Mouse (Mus musculus) liver, embryonic 11.5 days (tissue): ENCODE measurements around the gene B3gntl1. TPM values are rescaled to one million over a fixed set of nuclear protein-coding genes. Genes with fewer than 3 reads are reported as not detected.

ENCODE experiments used
- ATAC-seq: fragments of 200-750 bp; cut with Nextera tagmentation; replicated peaks from 2 replicates; pipeline ENCODE4 v1.8.0; 2017; ENCODE audit warnings: moderate number of reproducible peaks, mild to moderate bottlenecking, moderate TSS enrichment, moderate library complexity; ENCODE audit not compliant: low FRiP score
- DNase-seq: peaks from one replicate; pipeline ENCODE4 v3.0.0-alpha.2; 2017; ENCODE audit warnings: low spot score
- H3K27ac ChIP-seq: fragments of 300-500 bp; sonication (generic); 2 replicates; pipeline ENCODE4 v1.5.1; 2014; ENCODE audit warnings: mild to moderate bottlenecking, low read depth, low read length, control low read depth
- H3K27me3 ChIP-seq: fragments of 300-500 bp; sonication (generic); replicated peaks from 2 replicates; pipeline ENCODE4 v1.6.1; 2014; ENCODE audit warnings: low read length, mixed read lengths; ENCODE audit not compliant: control insufficient read depth, insufficient read depth
- H3K36me3 ChIP-seq: fragments of 300-500 bp; sonication (generic); 2 replicates; pipeline ENCODE4 v1.6.1; 2014; ENCODE audit warnings: mild to moderate bottlenecking, low read length, moderate library complexity, mixed read lengths; ENCODE audit not compliant: control insufficient read depth, insufficient read depth
- H3K4me1 ChIP-seq: fragments of 300-500 bp; sonication (generic); replicated peaks from 2 replicates; pipeline ENCODE4 v1.6.1; 2014; ENCODE audit warnings: low read length, mixed read lengths; ENCODE audit not compliant: control insufficient read depth, insufficient read depth
- H3K4me2 ChIP-seq: fragments of 300-500 bp; sonication (generic); 2 replicates; pipeline ENCODE4 v1.6.1; 2014; ENCODE audit warnings: mild to moderate bottlenecking, control low read depth, moderate library complexity
- H3K4me3 ChIP-seq: fragments of 300-500 bp; sonication (generic); 2 replicates; pipeline ENCODE4 v1.5.1; 2014; ENCODE audit warnings: low read depth, low read length, control low read depth
- H3K9ac ChIP-seq: fragments of 300-500 bp; sonication (generic); 2 replicates; pipeline ENCODE4 v1.6.1; 2014; ENCODE audit warnings: low read depth, low read length, control low read depth
- H3K9me3 ChIP-seq: fragments of 300-500 bp; sonication (generic); 2 replicates; pipeline ENCODE4 v1.6.1; 2016; ENCODE audit warnings: low read length, inconsistent platforms, mixed read lengths; ENCODE audit not compliant: control insufficient read depth
- WGBS: fragments of 180-500 bp; shearing (Covaris S2); extraction: QIAGEN DNeasy Blood & Tissue Kit; methylation state at CpG from one replicate; pipeline ENCODE4 v1.1.7; 2014; 5-methylcytosine and 5-hydroxymethylcytosine counted together
- polyA plus RNA-seq: library from polyadenylated mRNA; unstranded; fragments of >200 nt; fragmentation: Nextera tagmentation; extraction: Ambion mirVana; gene quantifications from 2 replicates; pipeline ENCODE4 v1.2.1, GENCODE M21; 2014

The B3gntl1 gene
- polyA plus RNA-seq, 1 experiment from 2014 or later = 5.9 TPM

GRCm38 (mm10) chr11:121627521-121627920 is 45.4 kb downstream of the B3gntl1 start:
- no peak overlapping the region for H3K4me3 ChIP-seq
- H3K27ac ChIP-seq = no peak overlapping the region
- DNase-seq (no peak), ATAC-seq (no peak)
- no peaks in the 10 kb centered on the region for H3K9me3 ChIP-seq
- H3K27me3 ChIP-seq = no peaks in the 10 kb centered on the region
- H3K4me1 ChIP-seq = no peaks in the 10 kb centered on the region
- WGBS = 83% methylated on average over 5 of the region's 5 CpGs
- H3K4me2 ChIP-seq = no peak overlapping the region
- no peaks in the 10 kb centered on the region for H3K36me3 ChIP-seq
- no peak overlapping the region for H3K9ac ChIP-seq

- peaks cover 4% of the 10 kb centered on the region; the same call in 1 of the 2 replicates for H3K36me3 ChIP-seq
- H3K27me3 ChIP-seq = no peaks in the 10 kb centered on the region
- H3K4me1 ChIP-seq = no peaks in the 10 kb centered on the region
- DNase-seq (no peak), ATAC-seq (no peak)
- H3K4me2 ChIP-seq = no peak overlapping the region
- no peak overlapping the region for H3K9ac ChIP-seq
- WGBS = 84% methylated on average over 4 of the region's 4 CpGs
- H3K27ac ChIP-seq = no peak overlapping the region
- no peaks in the 10 kb centered on the region for H3K9me3 ChIP-seq
- no peak overlapping the region for H3K4me3 ChIP-seq
These were observed 47.9 kb downstream of the B3gntl1 start for GRCm38 (mm10) chr11:121625007-121625406.

GRCm38 (mm10) chr11:121617371-121617770 is 55.6 kb downstream of the B3gntl1 start:
- Histone ChIP-seq H3K4me3 (no peak overlapping the region), H3K36me3 (peaks cover 19% of the 10 kb centered on the region), H3K4me1 (no peaks in the 10 kb centered on the region), H3K9ac (no peak overlapping the region), H3K27ac (no peak overlapping the region), H3K4me2 (no peak overlapping the region), H3K27me3 (no peaks in the 10 kb centered on the region), H3K9me3 (peaks cover 2% of the 10 kb centered on the region; the same call in 1 of the 2 replicates)
- DNase-seq (no peak), ATAC-seq (no peak)
- 82% methylated on average over 1 of the region's 1 CpGs for WGBS

- Histone ChIP-seq H3K9me3 (peaks cover 2% of the 10 kb centered on the region; the same call in 1 of the 2 replicates), H3K9ac (no peak overlapping the region), H3K36me3 (peaks cover 16% of the 10 kb centered on the region), H3K4me2 (no peak overlapping the region), H3K4me1 (no peaks in the 10 kb centered on the region), H3K4me3 (no peak overlapping the region), H3K27ac (0 out of 2 replicates have a peak overlapping the region, but pooled peaks have one; percentile 41), H3K27me3 (no peaks in the 10 kb centered on the region)
- no peak for DNase-seq
- ATAC-seq = no peak
These were observed 56.5 kb downstream of the B3gntl1 start for GRCm38 (mm10) chr11:121616501-121616900.

GRCm38 (mm10) chr11:121615961-121616485 is 56.9 kb downstream of the B3gntl1 start:
- H3K4me3 ChIP-seq = no peak overlapping the region
- H3K27me3 ChIP-seq = no peaks in the 10 kb centered on the region
- no peaks in the 10 kb centered on the region for H3K4me1 ChIP-seq
- DNase-seq (no peak), ATAC-seq (no peak)
- 71% methylated on average over 3 of the region's 3 CpGs for WGBS
- H3K9ac ChIP-seq = no peak overlapping the region
- peaks cover 2% of the 10 kb centered on the region; the same call in 1 of the 2 replicates for H3K9me3 ChIP-seq
- no peak overlapping the region for H3K4me2 ChIP-seq
- no peak overlapping the region for H3K27ac ChIP-seq
- H3K36me3 ChIP-seq = peaks cover 16% of the 10 kb centered on the region

- Histone ChIP-seq H3K36me3 (peaks cover 24% of the 10 kb centered on the region), H3K27me3 (no peaks in the 10 kb centered on the region), H3K4me1 (no peaks in the 10 kb centered on the region), H3K4me3 (no peak overlapping the region), H3K27ac (no peak overlapping the region), H3K9me3 (peaks cover 2% of the 10 kb centered on the region; the same call in 1 of the 2 replicates), H3K4me2 (no peak overlapping the region), H3K9ac (no peak overlapping the region)
- ATAC-seq (no peak), DNase-seq (no peak)
These were observed 62.0 kb downstream of the B3gntl1 start for GRCm38 (mm10) chr11:121610976-121611375.

DNA sequence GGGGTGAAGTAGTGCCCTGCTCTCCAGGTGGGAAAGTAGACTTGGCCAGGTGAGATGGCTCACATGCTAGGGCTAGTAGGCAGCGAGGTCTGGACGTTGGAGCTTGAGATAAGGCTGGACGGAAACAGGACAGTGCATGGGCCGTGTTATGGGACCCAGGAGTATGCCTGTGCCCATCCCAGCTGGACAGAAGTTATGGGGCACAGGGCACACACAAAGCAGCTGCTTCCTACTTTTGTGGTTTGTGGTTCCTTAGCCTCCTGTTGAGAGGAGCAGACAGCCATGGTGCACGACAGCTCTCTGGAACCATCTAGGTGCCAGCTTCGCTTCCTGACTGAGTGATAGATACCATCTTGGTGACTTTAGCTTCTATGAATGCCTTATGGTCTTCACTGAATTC is 67.3 kb downstream of the B3gntl1 start:
- Histone ChIP-seq H3K4me2 (no peak overlapping the region), H3K27me3 (no peaks in the 10 kb centered on the region), H3K4me3 (no peak overlapping the region), H3K27ac (no peak overlapping the region), H3K36me3 (peaks cover 13% of the 10 kb centered on the region), H3K9ac (no peak overlapping the region), H3K4me1 (no peaks in the 10 kb centered on the region), H3K9me3 (no peaks in the 10 kb centered on the region)
- 79% methylated on average over 6 of the region's 6 CpGs for WGBS
- DNase-seq (no peak), ATAC-seq (no peak)

- WGBS = 85% methylated on average over 3 of the region's 3 CpGs
- H3K4me1 ChIP-seq = no peaks in the 10 kb centered on the region
- no peak for DNase-seq
These were observed 71.5 kb downstream of the B3gntl1 start for GRCm38 (mm10) chr11:121601422-121601821.

DNA sequence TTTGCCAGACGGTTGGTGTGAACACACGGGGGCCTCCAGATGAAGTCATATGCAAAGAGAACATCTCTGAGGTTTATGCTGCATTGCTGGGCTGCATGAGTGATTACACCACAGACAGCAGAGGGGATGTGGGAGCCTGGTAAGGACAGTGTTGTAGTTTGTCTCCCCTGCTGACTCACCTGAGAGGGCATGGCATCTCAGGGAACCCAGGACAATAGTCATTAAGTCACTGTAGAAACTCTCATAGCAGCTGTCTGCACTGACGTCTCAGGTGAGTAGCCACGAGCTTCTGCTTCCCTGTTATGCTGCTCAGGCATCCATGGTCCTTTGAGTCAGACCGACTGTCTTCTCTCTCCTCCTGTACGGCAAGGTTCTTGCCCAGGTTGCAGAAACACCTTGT is 75.7 kb downstream of the B3gntl1 start:
- H3K27me3 ChIP-seq = no peaks in the 10 kb centered on the region
- ATAC-seq = no peak
- WGBS = 96% methylated on average over 6 of the region's 6 CpGs
- DNase-seq = no peak
- H3K4me3 ChIP-seq = no peak overlapping the region
- no peaks in the 10 kb centered on the region for H3K4me1 ChIP-seq
- H3K36me3 ChIP-seq = peaks cover 4% of the 10 kb centered on the region; the same call in 1 of the 2 replicates
- H3K9ac ChIP-seq = no peak overlapping the region
- H3K4me2 ChIP-seq = no peak overlapping the region
- H3K9me3 ChIP-seq = no peaks in the 10 kb centered on the region
- H3K27ac ChIP-seq = no peak overlapping the region

More at GRCm38 (mm10) chr11:121601422-121601821, 71.5 kb downstream of the B3gntl1 start:
- H3K27ac ChIP-seq = no peak overlapping the region
- no peaks in the 10 kb centered on the region for H3K9me3 ChIP-seq
- ATAC-seq = no peak
- H3K9ac ChIP-seq = no peak overlapping the region
- no peaks in the 10 kb centered on the region for H3K27me3 ChIP-seq
- peaks cover 9% of the 10 kb centered on the region; the same call in 1 of the 2 replicates for H3K36me3 ChIP-seq
- no peak overlapping the region for H3K4me2 ChIP-seq
- no peak overlapping the region for H3K4me3 ChIP-seq
